Mouse (Mus musculus) embryonic facial prominence, embryonic 15.5 days (tissue): ENCODE data around the gene Plaur. TPM values are rescaled to one million over a fixed set of nuclear protein-coding genes. Genes with fewer than 3 reads are reported as not detected.

Experiments
- ATAC-seq: fragments of 200-750 bp; cut with Nextera tagmentation; 2 replicates; pipeline ENCODE4 v1.8.0; 2017; ENCODE audit warnings: low read depth, moderate TSS enrichment; ENCODE audit not compliant: insufficient number of reproducible peaks, low FRiP score, low TSS enrichment
- H3K27ac ChIP-seq: fragments of 300-500 bp; sonication (generic); replicated peaks from 2 replicates; pipeline ENCODE4 v1.5.1; 2015; ENCODE audit warnings: mild to moderate bottlenecking, inconsistent platforms
- H3K27me3 ChIP-seq: fragments of 300-500 bp; sonication (generic); 2 replicates; pipeline ENCODE4 v1.6.1; 2015; ENCODE audit warnings: inconsistent platforms
- H3K36me3 ChIP-seq: fragments of 300-500 bp; sonication (generic); 2 replicates; pipeline ENCODE4 v1.6.1; 2015; ENCODE audit warnings: mild to moderate bottlenecking, inconsistent platforms
- H3K4me1 ChIP-seq: fragments of 300-500 bp; sonication (generic); 2 replicates; pipeline ENCODE4 v1.6.1; 2015; ENCODE audit warnings: inconsistent platforms
- H3K4me2 ChIP-seq: fragments of 300-500 bp; sonication (generic); replicated peaks from 2 replicates; pipeline ENCODE4 v1.6.1; 2015; ENCODE audit warnings: mild to moderate bottlenecking, inconsistent platforms
- H3K4me3 ChIP-seq: fragments of 300-500 bp; sonication (generic); replicated peaks from 2 replicates; pipeline ENCODE4 v1.5.1; 2015; ENCODE audit warnings: mild to moderate bottlenecking, inconsistent platforms
- H3K9ac ChIP-seq: fragments of 300-500 bp; sonication (generic); 2 replicates; pipeline ENCODE4 v1.6.1; 2015; ENCODE audit warnings: inconsistent platforms
- H3K9me3 ChIP-seq: fragments of 300-500 bp; sonication (generic); replicated peaks from 2 replicates; pipeline ENCODE4 v1.6.1; 2016; ENCODE audit warnings: inconsistent platforms
- WGBS: fragments of 180-500 bp; shearing (Covaris S2); methylation state at CpG from one replicate; pipeline ENCODE4 v1.1.7; 2015; 5-methylcytosine and 5-hydroxymethylcytosine counted together
- polyA plus RNA-seq: library from polyadenylated mRNA; unstranded; fragments of >200 nt; fragmentation: Nextera tagmentation; extraction: Ambion mirVana; gene quantifications from 2 replicates; pipeline ENCODE4 v1.2.1, GENCODE M21; 2015

Gene Plaur
- polyA plus RNA-seq, 1 experiment from 2014 or later = 8.8 TPM

DNA sequence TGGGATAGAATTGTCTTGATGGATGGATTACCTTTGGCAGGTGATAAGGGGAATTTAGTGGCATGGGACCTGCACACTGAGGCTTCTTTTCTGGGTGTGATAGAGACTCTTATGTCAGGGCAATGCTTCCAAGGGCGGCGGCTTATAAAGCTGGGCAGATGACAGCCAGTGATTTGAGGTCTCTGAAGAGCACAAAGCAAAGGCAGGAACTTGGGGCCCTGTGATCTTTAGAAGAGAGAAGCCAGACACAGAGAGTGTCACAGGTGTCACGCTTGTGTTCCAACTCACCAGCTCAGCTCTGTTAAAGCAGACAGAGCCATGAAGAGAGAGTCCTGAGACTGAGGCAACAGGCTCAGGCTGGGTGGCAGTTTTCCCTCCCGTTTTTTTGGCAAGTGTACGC lies 5.6 kb downstream of the Plaur start:
- Histone ChIP-seq H3K9me3 (0 out of 2 replicates have a peak, but pooled peaks cover 9% of the 10 kb centered on the region), H3K4me1 (peaks cover 5% of the 10 kb centered on the region), H3K27me3 (no peaks in the 10 kb centered on the region), H3K9ac (no peak overlapping the region), H3K4me3 (no peak overlapping the region), H3K36me3 (no peaks in the 10 kb centered on the region), H3K27ac (no peak overlapping the region), H3K4me2 (no peak overlapping the region)
- 74% methylated on average over 5 of the region's 5 CpGs for WGBS
- ATAC-seq = no peak

DNA sequence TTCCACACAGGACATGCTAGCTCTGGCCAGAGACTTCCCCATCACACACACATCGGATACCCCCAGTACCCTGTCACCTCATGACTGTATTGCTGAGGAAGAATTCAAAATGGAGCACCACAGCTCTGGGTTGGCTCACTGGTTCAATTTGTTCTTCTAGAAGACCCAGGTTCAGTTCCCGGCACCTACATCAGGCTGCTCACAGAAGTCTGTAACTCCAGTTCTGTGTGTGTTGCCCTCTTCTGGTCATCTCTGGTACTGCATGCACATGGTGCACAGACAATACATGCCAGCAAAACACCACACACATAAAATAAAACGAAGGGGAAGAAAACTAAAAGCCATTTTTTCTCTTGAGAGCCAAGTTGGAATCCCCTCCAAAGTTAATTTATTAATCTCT lies 6.8 kb downstream of the Plaur start:
- Histone ChIP-seq H3K9me3 (0 out of 2 replicates have a peak, but pooled peaks cover 9% of the 10 kb centered on the region), H3K4me1 (no peaks in the 10 kb centered on the region; the same call in 1 of the 2 replicates), H3K27ac (no peak overlapping the region), H3K4me2 (no peak overlapping the region), H3K36me3 (no peaks in the 10 kb centered on the region), H3K4me3 (no peak overlapping the region), H3K9ac (no peak overlapping the region), H3K27me3 (no peaks in the 10 kb centered on the region)
- ATAC-seq = no peak
- 82% methylated on average over 3 of the region's 3 CpGs for WGBS

DNA sequence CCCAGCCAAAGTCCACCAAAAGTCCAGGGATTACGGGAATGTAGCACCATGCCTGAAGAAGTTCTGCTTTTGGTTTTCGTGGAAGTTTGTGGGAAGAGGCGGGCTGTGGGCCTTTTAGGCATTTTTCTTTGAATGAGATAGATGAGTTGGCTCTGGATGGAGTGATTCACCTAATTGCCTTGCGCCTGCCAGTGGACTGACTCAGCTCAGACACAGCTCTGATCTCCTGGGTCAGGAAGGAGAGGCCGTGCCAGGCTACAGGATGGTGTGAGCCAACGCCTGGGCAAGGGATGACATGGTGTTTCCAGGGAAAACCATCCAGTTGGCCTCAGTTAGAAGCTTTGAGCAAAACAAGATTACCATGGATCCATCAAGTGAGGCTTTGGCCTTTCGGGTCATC lies 8.1 kb downstream of the Plaur start:
- Histone ChIP-seq H3K36me3 (no peaks in the 10 kb centered on the region), H3K27ac (no peak overlapping the region), H3K4me3 (no peak overlapping the region), H3K9me3 (0 out of 2 replicates have a peak, but pooled peaks cover 9% of the 10 kb centered on the region), H3K4me1 (peaks cover 9% of the 10 kb centered on the region), H3K4me2 (no peak overlapping the region), H3K27me3 (no peaks in the 10 kb centered on the region), H3K9ac (no peak overlapping the region)
- 94% methylated on average over 7 of the region's 7 CpGs for WGBS
- ATAC-seq = no peak

DNA sequence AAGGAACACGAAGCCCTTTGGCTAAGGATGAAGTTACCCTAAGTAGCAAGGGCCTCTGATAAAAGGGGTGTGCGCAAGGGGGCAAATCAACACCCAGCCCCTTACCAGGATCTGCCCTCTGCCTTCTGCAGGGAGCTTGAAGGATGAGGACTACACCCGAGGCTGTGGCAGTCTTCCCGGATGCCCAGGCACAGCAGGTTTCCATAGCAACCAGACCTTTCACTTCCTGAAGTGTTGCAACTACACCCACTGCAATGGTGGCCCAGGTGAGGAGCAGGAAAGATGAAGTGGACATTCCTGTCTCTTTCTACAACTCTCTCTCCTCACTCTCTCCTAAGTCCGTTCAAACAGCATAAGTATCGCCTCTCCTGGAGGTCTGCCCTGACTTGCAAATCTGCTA lies 10.2 kb downstream of the Plaur start:
- H3K27me3 ChIP-seq = no peaks in the 10 kb centered on the region
- no peak overlapping the region for H3K4me2 ChIP-seq
- H3K9ac ChIP-seq = no peak overlapping the region
- no peak for ATAC-seq
- WGBS = 74% methylated on average over 6 of the region's 6 CpGs
- H3K4me1 ChIP-seq = peaks cover 10% of the 10 kb centered on the region
- no peaks in the 10 kb centered on the region for H3K36me3 ChIP-seq
- H3K27ac ChIP-seq = no peak overlapping the region
- H3K9me3 ChIP-seq = 0 out of 2 replicates have a peak, but pooled peaks cover 9% of the 10 kb centered on the region
- H3K4me3 ChIP-seq = no peak overlapping the region

DNA sequence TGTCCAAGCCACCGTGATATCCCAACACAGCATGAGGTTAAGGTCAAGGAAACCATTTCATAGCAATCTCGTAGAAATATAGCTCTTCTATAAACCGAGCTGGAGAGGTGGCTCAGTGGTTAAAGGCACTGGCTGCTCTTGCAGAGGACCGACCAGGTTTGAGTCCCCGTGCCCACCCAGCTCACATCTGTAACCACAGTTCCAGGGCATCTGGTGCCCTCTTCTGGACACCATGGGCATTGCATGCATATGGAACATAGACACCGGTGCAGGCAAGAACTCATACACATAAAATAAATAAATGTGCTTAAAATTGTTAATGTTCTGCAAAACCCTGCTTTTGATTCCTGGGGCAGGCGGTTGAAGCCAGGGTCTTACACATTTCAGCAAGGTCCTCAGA lies 10.7 kb downstream of the Plaur start:
- H3K4me1 ChIP-seq = peaks cover 10% of the 10 kb centered on the region
- 0 out of 2 replicates have a peak, but pooled peaks cover 9% of the 10 kb centered on the region for H3K9me3 ChIP-seq
- ATAC-seq = no peak
- H3K9ac ChIP-seq = no peak overlapping the region
- no peak overlapping the region for H3K4me2 ChIP-seq
- H3K4me3 ChIP-seq = no peak overlapping the region
- H3K27ac ChIP-seq = no peak overlapping the region
- H3K36me3 ChIP-seq = no peaks in the 10 kb centered on the region
- H3K27me3 ChIP-seq = no peaks in the 10 kb centered on the region
- WGBS = 75% methylated on average over 7 of the region's 7 CpGs

DNA sequence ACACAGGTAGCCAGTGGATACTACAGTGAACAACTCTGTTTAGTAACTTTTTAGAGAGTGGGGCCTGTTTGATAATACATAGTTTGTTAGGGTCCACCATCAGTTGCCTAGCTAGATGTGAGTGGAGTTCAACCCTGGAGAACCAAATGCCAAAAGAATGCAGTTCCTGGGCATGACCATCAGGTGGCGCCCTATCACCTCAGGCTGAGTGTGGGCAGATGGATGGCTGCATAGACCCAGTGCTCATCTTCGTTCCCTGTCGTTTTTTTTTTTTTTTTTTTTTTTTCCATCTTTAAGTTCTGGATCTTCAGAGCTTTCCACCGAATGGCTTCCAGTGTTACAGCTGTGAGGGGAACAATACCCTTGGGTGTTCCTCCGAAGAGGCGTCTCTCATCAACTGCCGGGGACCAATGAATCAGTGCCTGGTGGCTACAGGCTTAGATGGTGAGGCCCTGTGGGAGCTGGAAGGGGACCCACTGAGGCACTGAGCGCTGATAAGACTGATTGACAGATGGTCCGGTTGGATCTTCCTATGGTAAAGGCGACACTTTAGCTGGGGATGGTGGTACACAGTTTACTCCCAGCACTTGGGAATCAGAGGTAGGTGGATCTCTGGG lies 11.7 kb downstream of the Plaur start:
- Histone ChIP-seq H3K36me3 (no peaks in the 10 kb centered on the region), H3K9me3 (0 out of 2 replicates have a peak, but pooled peaks cover 7% of the 10 kb centered on the region), H3K27me3 (no peaks in the 10 kb centered on the region), H3K27ac (0 out of 2 replicates have a peak overlapping the region, but pooled peaks have one; percentile 60), H3K4me1 (peaks cover 10% of the 10 kb centered on the region), H3K4me2 (no peak overlapping the region), H3K4me3 (no peak overlapping the region), H3K9ac (no peak overlapping the region)
- 45% methylated on average over 10 of the region's 10 CpGs for WGBS
- no peak for ATAC-seq

DNA sequence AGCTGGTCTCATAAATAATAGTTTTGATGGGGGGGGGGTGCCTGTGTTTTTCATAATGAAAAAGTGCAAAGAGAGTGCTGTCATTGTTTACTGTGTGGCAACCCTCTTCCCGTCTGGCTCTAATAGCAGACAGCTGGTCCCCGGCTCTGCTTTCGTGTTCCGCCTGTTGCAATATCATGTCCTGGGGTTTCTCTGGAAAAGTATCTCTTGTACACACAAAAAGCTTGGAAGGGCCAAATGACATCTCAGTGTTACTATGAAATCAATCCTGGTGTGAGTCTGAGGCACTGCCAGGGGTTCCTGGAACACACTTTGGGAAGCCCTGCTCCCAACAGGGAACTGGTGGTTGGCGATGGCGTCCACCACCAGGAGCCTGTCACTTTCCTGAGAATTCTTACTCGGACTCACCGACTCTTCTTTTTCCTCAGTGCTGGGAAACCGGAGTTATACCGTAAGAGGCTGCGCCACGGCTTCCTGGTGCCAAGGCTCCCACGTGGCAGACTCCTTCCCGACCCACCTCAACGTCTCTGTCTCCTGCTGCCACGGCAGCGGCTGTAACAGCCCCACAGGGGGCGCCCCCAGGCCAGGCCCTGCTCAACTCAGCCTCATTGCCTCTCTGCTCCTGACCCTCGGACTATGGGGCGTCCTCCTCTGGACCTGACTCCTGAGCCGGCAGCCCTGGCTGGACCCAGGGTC lies 12.7 kb downstream of the Plaur start:
- H3K4me3 ChIP-seq = peak overlapping the region; percentile 4; the same call in 1 of the 2 replicates
- no peak; the same call in 1 of the 2 replicates for ATAC-seq
- H3K9me3 ChIP-seq = no peaks in the 10 kb centered on the region
- peak overlapping the region; percentile 35 for H3K4me2 ChIP-seq
- no peaks in the 10 kb centered on the region for H3K27me3 ChIP-seq
- no peak overlapping the region for H3K9ac ChIP-seq
- 20% methylated on average over 21 of the region's 21 CpGs for WGBS
- H3K36me3 ChIP-seq = no peaks in the 10 kb centered on the region
- peak overlapping the region; percentile 60 for H3K27ac ChIP-seq
- peaks cover 10% of the 10 kb centered on the region for H3K4me1 ChIP-seq

DNA sequence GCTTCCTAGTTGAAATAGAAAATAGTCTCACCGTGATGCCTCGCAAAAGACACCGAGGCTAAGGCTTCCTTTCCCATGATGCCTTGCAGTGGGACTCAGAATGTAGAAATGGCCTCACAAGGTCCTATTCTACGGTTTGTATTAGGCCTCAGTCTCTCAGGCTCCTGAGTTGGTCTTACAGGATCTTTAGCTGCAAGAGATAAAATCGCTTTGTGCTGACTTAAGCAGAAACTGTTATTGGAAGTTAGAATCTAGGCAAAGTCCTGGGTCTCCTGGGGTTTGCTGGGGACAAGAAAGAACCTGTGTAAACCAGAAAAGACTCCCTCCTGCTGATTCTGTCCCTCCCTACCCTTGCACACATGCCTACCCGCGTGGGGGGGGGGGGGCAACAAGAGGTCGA lies 14.1 kb downstream of the Plaur start:
- 75% methylated on average over 8 of the region's 8 CpGs for WGBS
- no peak overlapping the region for H3K9ac ChIP-seq
- H3K27me3 ChIP-seq = peaks cover 4% of the 10 kb centered on the region; the same call in 1 of the 2 replicates
- no peak overlapping the region for H3K27ac ChIP-seq
- no peaks in the 10 kb centered on the region for H3K9me3 ChIP-seq
- no peaks in the 10 kb centered on the region for H3K36me3 ChIP-seq
- H3K4me2 ChIP-seq = no peak overlapping the region
- H3K4me3 ChIP-seq = no peak overlapping the region
- no peak for ATAC-seq
- peaks cover 16% of the 10 kb centered on the region for H3K4me1 ChIP-seq

DNA sequence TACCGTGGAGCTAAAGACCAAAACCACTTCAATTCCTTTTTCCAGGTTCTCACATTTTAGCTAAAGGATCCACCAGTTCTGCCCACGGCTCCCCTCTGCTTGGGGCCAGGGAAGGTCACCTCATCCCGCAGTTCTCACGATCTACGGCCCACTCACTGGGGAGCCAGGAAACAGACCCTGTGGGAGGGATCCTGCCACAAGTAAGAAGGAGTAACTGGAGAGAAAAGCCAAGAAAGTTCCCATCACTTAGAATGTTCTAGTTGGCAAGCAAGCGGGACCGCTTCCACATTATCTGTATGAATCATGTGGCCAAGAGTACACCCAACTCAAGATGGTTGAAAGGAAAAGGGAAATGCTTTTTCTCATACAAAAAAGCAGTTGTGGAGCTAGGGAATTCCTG lies 14.6 kb downstream of the Plaur start:
- Histone ChIP-seq H3K36me3 (no peaks in the 10 kb centered on the region), H3K4me1 (peaks cover 19% of the 10 kb centered on the region), H3K9ac (no peak overlapping the region), H3K9me3 (no peaks in the 10 kb centered on the region), H3K4me3 (no peak overlapping the region), H3K27ac (no peak overlapping the region), H3K27me3 (peaks cover 4% of the 10 kb centered on the region; the same call in 1 of the 2 replicates), H3K4me2 (no peak overlapping the region)
- WGBS = 83% methylated on average over 7 of the region's 7 CpGs
- no peak for ATAC-seq

DNA sequence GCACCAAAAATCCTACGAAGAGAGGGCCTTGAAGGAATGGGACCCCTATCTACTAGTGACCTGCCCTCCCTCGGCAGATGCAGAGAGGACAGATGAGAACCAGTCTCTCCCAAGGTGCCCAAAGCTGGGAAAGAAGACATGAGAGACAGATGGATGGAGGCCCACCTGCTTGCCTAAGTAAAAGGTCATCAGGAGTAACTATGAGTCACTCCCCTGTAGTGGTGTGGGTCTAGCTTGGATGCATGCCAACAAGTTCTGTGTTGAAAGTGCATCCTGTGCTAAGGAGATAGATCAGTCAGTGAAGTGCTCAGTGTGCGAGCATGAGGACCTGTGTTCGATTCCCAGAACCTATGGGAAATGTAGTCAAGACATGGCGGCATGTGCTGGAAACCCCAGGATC lies 16.6 kb downstream of the Plaur start:
- H3K27me3 ChIP-seq = peaks cover 6% of the 10 kb centered on the region; the same call in 1 of the 2 replicates
- H3K4me1 ChIP-seq = peaks cover 29% of the 10 kb centered on the region
- no peak overlapping the region for H3K27ac ChIP-seq
- H3K9ac ChIP-seq = no peak overlapping the region
- WGBS = 82% methylated on average over 5 of the region's 5 CpGs
- no peak overlapping the region for H3K4me3 ChIP-seq
- no peak for ATAC-seq
- H3K9me3 ChIP-seq = no peaks in the 10 kb centered on the region
- no peak overlapping the region for H3K4me2 ChIP-seq
- no peaks in the 10 kb centered on the region for H3K36me3 ChIP-seq

DNA sequence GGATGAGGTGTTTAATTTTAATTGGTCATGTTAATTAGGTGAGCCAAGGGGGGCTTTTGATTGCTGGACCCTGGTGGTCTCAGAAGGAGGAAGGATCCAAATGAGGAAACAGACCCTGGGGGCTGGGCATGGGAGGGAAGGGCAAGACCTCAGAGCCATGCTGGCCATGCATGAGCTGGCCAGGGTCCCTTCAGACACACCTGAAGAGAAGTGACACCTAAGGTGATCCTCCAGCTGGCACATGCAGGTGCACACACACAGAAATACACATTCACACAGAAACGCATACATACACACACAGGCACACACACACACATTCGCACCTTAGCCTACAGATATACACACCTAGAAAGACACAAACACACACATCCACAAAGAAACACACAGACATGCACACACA lies 17.4 kb downstream of the Plaur start:
- no peak overlapping the region for H3K4me3 ChIP-seq
- no peaks in the 10 kb centered on the region for H3K9me3 ChIP-seq
- 81% methylated on average over 2 of the region's 2 CpGs for WGBS
- no peak overlapping the region for H3K27ac ChIP-seq
- H3K36me3 ChIP-seq = no peaks in the 10 kb centered on the region
- peaks cover 27% of the 10 kb centered on the region for H3K4me1 ChIP-seq
- peaks cover 7% of the 10 kb centered on the region; the same call in 1 of the 2 replicates for H3K27me3 ChIP-seq
- no peak overlapping the region for H3K4me2 ChIP-seq
- ATAC-seq = no peak
- H3K9ac ChIP-seq = no peak overlapping the region
